Mouse (Mus musculus): ENCODE measurements around the gene Muc3.
"Not testable (repeated sequence)": the region's sequence is repeated elsewhere in the genome, so short reads cannot be mapped to it uniquely, and the experiment has no call there.

The Muc3 gene

GRCm38 (mm10) chr5:137121280-137121679 is 27.8 kb downstream of the Muc3 start:
- no peak for DNase-seq

- DNase-seq, result no peak
Measured at GRCm38 (mm10) chr5:137118878-137119277, 30.2 kb downstream of the Muc3 start.

- not testable (repeated sequence) for DNase-seq
Measured at GRCm38 (mm10) chr5:137117994-137118393, 31.1 kb downstream of the Muc3 start.

GRCm38 (mm10) chr5:137116987-137117386 is 32.1 kb downstream of the Muc3 start:
- no peak for DNase-seq

GRCm38 (mm10) chr5:137115866-137116847 is 33.0 kb downstream of the Muc3 start, which contains the start of gene Trim56:
Trim56 (minus strand) TSS chr5:137116209.
- DNase-seq, result peak; percentile 82

- DNase-seq, result no peak
Measured at GRCm38 (mm10) chr5:137114891-137115561, 34.1 kb downstream of the Muc3 start.

- DNase-seq, result no peak
Measured at GRCm38 (mm10) chr5:137111542-137112408, 37.3 kb downstream of the Muc3 start.

- DNase-seq, result no peak
Measured at GRCm38 (mm10) chr5:137110863-137111262, 38.3 kb downstream of the Muc3 start.

GRCm38 (mm10) chr5:137109941-137110593 is 39.1 kb downstream of the Muc3 start:
- DNase-seq, result no peak

- no peak for DNase-seq
Measured at GRCm38 (mm10) chr5:137108111-137108510, 41.0 kb downstream of the Muc3 start.

GRCm38 (mm10) chr5:137107670-137108069 is 41.5 kb downstream of the Muc3 start:
- DNase-seq, result peak; percentile 73

- DNase-seq, result peak; percentile 73
Measured at GRCm38 (mm10) chr5:137107024-137107423, 42.1 kb downstream of the Muc3 start.

GRCm38 (mm10) chr5:137106434-137106833 is 42.7 kb downstream of the Muc3 start:
- DNase-seq, result no peak

- DNase-seq, result no peak
Measured at GRCm38 (mm10) chr5:137103969-137104368, 45.2 kb downstream of the Muc3 start.

- DNase-seq, result no peak
Measured at GRCm38 (mm10) chr5:137102575-137103522, 46.3 kb downstream of the Muc3 start.

- no peak for DNase-seq
Measured at GRCm38 (mm10) chr5:137102078-137102477, 47.0 kb downstream of the Muc3 start.

GRCm38 (mm10) chr5:137100660-137101059 is 48.5 kb downstream of the Muc3 start:
- DNase-seq, result no peak

- DNase-seq, result no peak
Measured at GRCm38 (mm10) chr5:137098418-137098817, 50.7 kb downstream of the Muc3 start.

- peak; percentile 56 for DNase-seq
Measured at GRCm38 (mm10) chr5:137096037-137096436, 53.1 kb downstream of the Muc3 start.

GRCm38 (mm10) chr5:137095135-137095534 is 54.0 kb downstream of the Muc3 start:
- no peak for DNase-seq

- no peak for DNase-seq
Measured at GRCm38 (mm10) chr5:137093720-137094119, 55.4 kb downstream of the Muc3 start.
